Mouse (Mus musculus) activated CD4-positive, CD25-positive, alpha-beta regulatory T cell (primary cell): ENCODE measurements around the gene Rab3a. TPM values are rescaled to one million over a fixed set of nuclear protein-coding genes. Genes with fewer than 3 reads are reported as not detected.

Experiments used
- polyA plus RNA-seq, 2 experiments: library from polyadenylated mRNA; unstranded; fragments of 100-300 nt; shearing (Covaris generic); gene quantifications; one replicate each; pipeline ENCODE4 v1.2.1; 2017

Gene Rab3a
- 10 to 100 TPM in 1 of 2 experiments, 1 to 10 TPM in 1; 9.7 to 16.6 TPM for polyA plus RNA-seq

DNA sequence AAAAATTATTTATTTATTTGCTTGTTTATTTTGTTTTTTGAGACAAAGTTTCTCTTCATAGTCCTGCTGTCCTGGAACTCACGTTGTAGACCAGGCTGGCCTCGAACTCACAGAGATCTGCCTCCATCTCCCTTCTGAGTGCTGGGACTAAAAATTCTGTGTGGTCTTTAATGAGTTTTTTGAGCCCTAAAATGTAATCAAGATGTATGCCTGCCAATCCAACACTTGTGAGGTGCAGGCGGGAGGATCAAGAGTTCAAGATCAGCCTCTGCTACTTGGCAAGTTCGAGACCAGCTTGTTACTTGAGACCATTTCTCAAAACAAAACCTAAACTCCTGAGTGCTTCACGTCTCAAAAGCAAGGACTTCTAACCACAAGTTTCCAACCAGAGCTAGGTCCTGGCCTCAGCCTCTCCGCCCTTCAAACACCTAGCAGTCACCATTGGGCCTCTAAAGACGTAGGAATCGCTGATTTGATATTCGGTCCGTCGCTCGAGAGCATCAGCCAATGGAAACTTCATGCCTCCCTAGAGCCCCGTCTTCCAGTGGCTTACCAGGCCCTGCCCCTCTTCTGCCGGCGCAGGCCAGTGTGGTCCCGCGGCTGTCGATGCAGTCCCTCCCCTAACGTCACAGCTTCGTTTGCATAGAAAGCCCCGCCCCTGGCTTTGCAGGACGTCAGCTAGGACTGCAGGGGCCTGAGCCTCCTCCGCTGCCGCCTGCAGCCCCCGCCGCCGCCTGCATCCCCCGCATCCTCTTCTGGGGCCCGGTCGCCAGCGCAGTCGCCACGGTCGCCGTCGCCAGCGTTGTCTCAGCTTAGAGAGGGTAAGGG is at the start of gene Rab3a:
Gene Rab3a (plus strand): TSS at position 637 of the 828 bp plus-strand sequence.

GRCm38 (mm10) chr8:70718297-70718696 is 36.2 kb upstream of the Rab3a start, which contains the start of gene Gm3336:
Gene Gm3336 (plus strand): TSS chr8:70718543.

DNA sequence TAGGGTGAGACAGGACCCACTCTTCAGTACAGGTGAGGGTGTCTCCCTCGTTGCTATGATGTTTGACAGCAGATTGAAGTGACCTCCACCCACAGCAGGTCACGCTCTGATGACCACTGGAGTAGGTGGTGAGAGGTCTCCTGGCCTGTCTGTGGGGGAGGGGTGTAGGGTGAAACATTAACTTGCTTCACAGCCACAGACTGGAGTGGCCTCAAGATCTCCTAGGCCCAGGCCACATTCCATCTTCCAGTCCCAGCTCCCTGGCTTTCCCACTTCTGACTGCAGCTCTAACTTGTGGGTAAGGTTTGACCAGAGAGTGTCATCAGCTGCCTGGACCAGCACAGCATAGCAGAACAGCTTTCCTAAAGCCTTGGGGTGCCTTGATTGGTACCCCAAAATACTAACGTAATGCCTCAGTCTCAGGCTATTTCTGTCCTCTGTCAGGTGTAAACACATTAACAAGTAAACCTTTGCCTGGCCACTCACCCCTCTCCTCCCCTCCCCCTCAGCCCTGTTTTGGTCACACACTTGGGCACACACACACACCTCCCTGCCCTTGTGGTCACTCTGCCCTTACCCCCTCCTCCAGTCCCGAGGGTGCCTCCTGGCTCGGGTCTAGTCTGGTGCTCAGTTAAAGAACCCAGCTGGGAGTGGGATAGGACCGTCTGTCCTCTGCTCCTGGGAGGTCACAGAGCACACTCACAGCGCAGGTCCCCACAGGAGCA is 30.8 kb upstream of the Rab3a start, which contains the start of gene Pde4c:
Gene Pde4c (plus strand): TSS at position 235 of the 725 bp plus-strand sequence.

GRCm38 (mm10) chr8:70760775-70761406 is 6.4 kb downstream of the Rab3a start, which contains the start of gene Mpv17l2:
Gene Mpv17l2 (minus strand): TSS chr8:70760946.

GRCm38 (mm10) chr8:70776496-70777444 is 22.3 kb downstream of the Rab3a start, which contains the start of gene Pik3r2:
Gene Pik3r2 (minus strand): TSS chr8:70776713.

DNA sequence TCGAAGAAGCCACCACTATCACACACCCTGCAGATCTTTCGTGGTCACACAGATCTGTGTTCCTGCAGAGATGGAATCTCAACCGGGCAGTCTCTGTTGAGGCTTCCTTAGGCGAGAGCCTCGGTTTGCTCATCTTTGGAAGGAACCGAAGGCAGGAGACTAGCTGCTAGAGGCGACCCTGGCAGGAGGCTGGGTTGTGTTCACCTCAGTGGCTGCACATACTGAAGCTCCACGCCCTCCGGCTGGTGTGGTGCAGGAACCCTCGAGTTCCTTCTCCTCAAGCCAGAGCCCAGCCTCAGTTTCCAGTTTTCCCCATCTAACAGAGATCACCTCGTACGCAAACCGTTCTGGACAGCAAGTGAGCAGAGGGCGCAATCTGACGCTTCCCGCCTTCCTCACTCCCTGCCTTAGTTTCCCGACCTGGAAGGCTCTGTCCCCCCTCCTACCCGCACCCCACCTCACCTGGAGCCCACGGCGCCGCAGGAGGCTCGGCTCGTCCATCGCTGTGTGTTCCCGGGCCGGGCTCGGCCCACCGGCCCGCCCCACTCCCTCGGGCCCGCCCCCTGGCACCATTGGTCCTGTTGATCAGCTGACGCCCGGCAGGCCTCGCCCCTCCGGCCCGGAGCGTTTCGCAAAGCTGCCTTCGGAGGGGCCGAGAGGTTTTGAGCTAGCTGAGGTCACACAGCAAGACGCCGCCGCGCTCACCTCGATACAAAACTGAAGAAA is 50.2 kb downstream of the Rab3a start, which contains the start of gene Mast3:
Gene Mast3 (minus strand): TSS at position 574 of the 726 bp plus-strand sequence.

DNA sequence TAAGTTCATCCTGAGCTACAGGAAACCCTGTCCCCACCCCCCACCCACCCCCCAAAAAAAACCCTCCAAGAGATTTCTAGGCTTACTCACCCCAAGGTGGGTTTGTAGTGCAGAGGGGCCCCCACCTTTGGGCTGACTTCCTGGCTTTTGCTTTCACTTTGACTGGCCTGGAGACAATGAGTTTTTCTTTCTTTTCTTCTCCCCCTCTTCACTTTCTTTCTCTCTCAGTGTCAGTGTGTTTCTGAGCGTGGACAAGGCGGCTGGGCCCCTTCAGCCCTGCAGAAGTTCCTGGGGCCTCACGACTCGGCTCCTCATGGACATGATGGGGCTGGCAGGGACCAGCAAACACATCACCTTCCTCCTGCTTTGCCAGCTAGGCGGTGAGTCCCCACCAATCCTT is 53.8 kb downstream of the Rab3a start, which contains the start of gene Il12rb1:
Gene Il12rb1 (plus strand): TSS at position 211 of the 400 bp plus-strand sequence.

Other genes with a start within 250 kb of the Rab3a start
- 100 to 1,000 TPM; 103 to 125 TPM for gene Rex1bd, start 247.9 kb upstream of the Rab3a start, polyA plus RNA-seq
- 1,000 to 10,000 TPM in 1 of 2 experiments, 100 to 1,000 TPM in 1; 932 to 1,504 TPM for gene Uba52, start 243.9 kb upstream of the Rab3a start, polyA plus RNA-seq
- gene Fkbp8, start 227.0 kb upstream of the Rab3a start, polyA plus RNA-seq, result 100 to 1,000 TPM; 372 to 404 TPM
- gene Kxd1, start 226.7 kb upstream of the Rab3a start, polyA plus RNA-seq, result 100 to 1,000 TPM; 108 to 123 TPM
- 10 to 100 TPM; 25.7 to 27.7 TPM for gene Ell, start 215.2 kb upstream of the Rab3a start, polyA plus RNA-seq
- 10 to 100 TPM; 31.5 to 78.3 TPM for gene Isyna1, start 160.3 kb upstream of the Rab3a start, polyA plus RNA-seq
- 100 to 1,000 TPM; 121 to 146 TPM for gene Ssbp4, start 145.8 kb upstream of the Rab3a start, polyA plus RNA-seq
- under 1 TPM; 0.38 to 0.74 TPM for gene Lrrc25, start 138.5 kb upstream of the Rab3a start, polyA plus RNA-seq
- gene Gdf15, start 122.2 kb upstream of the Rab3a start, polyA plus RNA-seq, result not detected
- gene Pgpep1, start 94.3 kb upstream of the Rab3a start, polyA plus RNA-seq, result 1 to 10 TPM; 4.7 to 9.1 TPM
- gene Lsm4, start 81.4 kb upstream of the Rab3a start, polyA plus RNA-seq, result 100 to 1,000 TPM; 348 to 441 TPM
- 100 to 1,000 TPM; 757 to 879 TPM for gene Jund, start 55.7 kb upstream of the Rab3a start, polyA plus RNA-seq
- gene Iqcn, start 51.2 kb upstream of the Rab3a start, polyA plus RNA-seq, result not detected
- not detected for gene Gm3336, start 36.1 kb upstream of the Rab3a start, polyA plus RNA-seq
- 1 to 10 TPM; 1.0 to 1.3 TPM for gene Pde4c, start 31.0 kb upstream of the Rab3a start, polyA plus RNA-seq
- gene Mpv17l2, start 6.3 kb downstream of the Rab3a start, polyA plus RNA-seq, result 10 to 100 TPM; 59.1 to 73.1 TPM
- 10 to 100 TPM; 13.9 to 22.7 TPM for gene Pik3r2, start 22.0 kb downstream of the Rab3a start, polyA plus RNA-seq
- gene Mast3, start 50.4 kb downstream of the Rab3a start, polyA plus RNA-seq, result 10 to 100 TPM; 54.7 to 94.0 TPM
- 10 to 100 TPM; 29.0 to 82.4 TPM for gene Il12rb1, start 53.8 kb downstream of the Rab3a start, polyA plus RNA-seq
- gene Arrdc2, start 85.0 kb downstream of the Rab3a start, polyA plus RNA-seq, result 10 to 100 TPM; 13.9 to 20.1 TPM
- under 1 TPM in 1 of 2 experiments, not detected in 1; 0.06 TPM for gene Kcnn1, start 108.6 kb downstream of the Rab3a start, polyA plus RNA-seq
- 10 to 100 TPM; 62.7 to 99.4 TPM for gene Ccdc124, start 119.3 kb downstream of the Rab3a start, polyA plus RNA-seq
- not detected for gene Slc5a5, start 138.1 kb downstream of the Rab3a start, polyA plus RNA-seq
- 1,000 to 10,000 TPM; 4,681 to 8,115 TPM for gene Rpl18a, start 142.7 kb downstream of the Rab3a start, polyA plus RNA-seq
- gene Map1s, start 151.3 kb downstream of the Rab3a start, polyA plus RNA-seq, result 10 to 100 TPM; 37.1 to 44.8 TPM